Mouse (Mus musculus) forebrain, embryonic 14.5 days (tissue): ENCODE measurements around the gene Gm49388. TPM values are rescaled to one million over a fixed set of nuclear protein-coding genes. Genes with fewer than 3 reads are reported as not detected.
A peak's percentile ranks its signal among the peaks of the same experiment; 100 is the strongest.

Experiments used
- ATAC-seq: fragments of 200-750 bp; cut with Nextera tagmentation; 2 replicates; pipeline ENCODE4 v1.8.0; 2017; ENCODE audit warnings: mild to moderate bottlenecking, moderate library complexity
- DNase-seq: peaks from one replicate; pipeline ENCODE4 v3.0.0-alpha.2; 2015; ENCODE audit warnings: low spot score
- H3K27ac ChIP-seq: fragments of 300-500 bp; sonication (generic); 2 replicates; pipeline ENCODE4 v1.5.1; 2014; ENCODE audit warnings: low read depth, mild to moderate bottlenecking, control low read depth, low read length, moderate library complexity
- H3K27me3 ChIP-seq: fragments of 300-500 bp; sonication (generic); replicated peaks from 2 replicates; pipeline ENCODE4 v1.6.1; 2014; ENCODE audit warnings: low read length, control low read depth, mixed read lengths; ENCODE audit not compliant: control insufficient read depth, insufficient read depth
- H3K36me3 ChIP-seq: fragments of 300-500 bp; sonication (generic); 2 replicates; pipeline ENCODE4 v1.6.1; 2014; ENCODE audit warnings: low read length, control low read depth; ENCODE audit not compliant: control insufficient read depth, insufficient read depth
- H3K4me1 ChIP-seq: fragments of 300-500 bp; sonication (generic); 2 replicates; pipeline ENCODE4 v1.6.1; 2014; ENCODE audit warnings: antibody characterized with exemption, low read length, control low read depth; ENCODE audit not compliant: control insufficient read depth, insufficient read depth
- H3K4me2 ChIP-seq: fragments of 300-500 bp; sonication (generic); 2 replicates; pipeline ENCODE4 v1.6.1; 2014; ENCODE audit warnings: mild to moderate bottlenecking, control low read depth, low read length
- H3K4me3 ChIP-seq: fragments of 300-500 bp; sonication (generic); 2 replicates; pipeline ENCODE4 v1.5.1; 2014; ENCODE audit warnings: low read depth, low read length, control low read depth
- H3K9ac ChIP-seq: fragments of 300-500 bp; sonication (generic); 2 replicates; pipeline ENCODE4 v1.6.1; 2014; ENCODE audit warnings: mild to moderate bottlenecking, low read length, control low read depth, moderate library complexity
- H3K9me3 ChIP-seq: fragments of 300-500 bp; sonication (generic); replicated peaks from 2 replicates; pipeline ENCODE4 v1.6.1; 2016; ENCODE audit warnings: low read length, control low read depth, mixed read lengths; ENCODE audit not compliant: control insufficient read depth
- WGBS: fragments of 180-500 bp; shearing (Covaris S2); extraction: QIAGEN DNeasy Blood & Tissue Kit; methylation state at CpG from one replicate; pipeline ENCODE4 v1.1.7; 2014; 5-methylcytosine and 5-hydroxymethylcytosine counted together
- polyA plus RNA-seq: library from polyadenylated mRNA; unstranded; fragments of >200 nt; fragmentation: Nextera tagmentation; extraction: Ambion mirVana; gene quantifications from 2 replicates; pipeline ENCODE4 v1.2.1, GENCODE M21; 2014

Gene Gm49388
- polyA plus RNA-seq, 1 experiment from 2014 or later, result not detected

GRCm38 (mm10) chr7:127750131-127751127, 35.0 kb upstream of the Gm49388 start:
- Histone ChIP-seq H3K9me3 (no peaks in the 10 kb centered on the region), H3K9ac (no peak overlapping the region), H3K27ac (no peak overlapping the region), H3K27me3 (no peaks in the 10 kb centered on the region), H3K4me1 (peaks cover 6% of the 10 kb centered on the region; the same call in 1 of the 2 replicates), H3K4me2 (no peak overlapping the region), H3K36me3 (peaks cover 76% of the 10 kb centered on the region), H3K4me3 (no peak overlapping the region)
- ATAC-seq (no peak), DNase-seq (peak; percentile 42)
- 84% methylated on average over 19 of the region's 19 CpGs for WGBS

DNA sequence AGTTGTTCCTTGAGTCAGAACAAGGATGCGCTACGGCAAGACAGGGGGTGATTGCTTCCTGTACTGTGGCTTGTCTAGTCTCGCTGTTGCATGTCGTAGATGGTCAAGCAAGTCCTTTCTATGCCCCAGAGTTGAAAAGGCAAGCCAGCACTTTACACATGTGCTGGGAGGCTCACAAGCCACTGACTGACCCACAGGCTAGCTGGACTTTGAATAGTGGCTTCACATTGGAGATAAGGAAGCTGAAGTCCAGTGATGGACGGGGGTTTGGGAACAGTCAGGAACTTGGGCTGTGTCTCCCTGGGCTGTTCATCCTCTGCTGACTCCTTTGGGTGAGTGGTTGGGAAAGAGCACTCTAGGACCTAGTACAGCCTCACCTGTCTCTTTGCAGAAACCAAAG, 33.8 kb upstream of the Gm49388 start:
- Histone ChIP-seq H3K4me3 (no peak overlapping the region), H3K27me3 (no peaks in the 10 kb centered on the region), H3K9me3 (no peaks in the 10 kb centered on the region), H3K4me2 (no peak overlapping the region), H3K9ac (no peak overlapping the region), H3K36me3 (peaks cover 88% of the 10 kb centered on the region), H3K4me1 (peaks cover 6% of the 10 kb centered on the region; the same call in 1 of the 2 replicates), H3K27ac (no peak overlapping the region)
- WGBS, result 95% methylated on average over 5 of the region's 5 CpGs
- no peak for ATAC-seq
- DNase-seq, result no peak

- H3K4me3 ChIP-seq, result no peak overlapping the region
- peaks cover 6% of the 10 kb centered on the region; the same call in 1 of the 2 replicates for H3K4me1 ChIP-seq
- no peak overlapping the region for H3K27ac ChIP-seq
- no peak overlapping the region for H3K9ac ChIP-seq
- peaks cover 92% of the 10 kb centered on the region for H3K36me3 ChIP-seq
- 91% methylated on average over 27 of the region's 27 CpGs for WGBS
- ATAC-seq, result no peak
- H3K4me2 ChIP-seq, result no peak overlapping the region
- no peak for DNase-seq
- H3K9me3 ChIP-seq, result no peaks in the 10 kb centered on the region
- no peaks in the 10 kb centered on the region for H3K27me3 ChIP-seq
Observed at GRCm38 (mm10) chr7:127752069-127752468, 33.3 kb upstream of the Gm49388 start.

- Histone ChIP-seq H3K4me3 (no peak overlapping the region), H3K4me2 (no peak overlapping the region), H3K4me1 (no peaks in the 10 kb centered on the region), H3K27me3 (no peaks in the 10 kb centered on the region), H3K9ac (no peak overlapping the region), H3K36me3 (peaks cover 100% of the 10 kb centered on the region), H3K27ac (no peak overlapping the region), H3K9me3 (no peaks in the 10 kb centered on the region)
- WGBS, result 79% methylated on average over 5 of the region's 5 CpGs
- DNase-seq (no peak), ATAC-seq (no peak)
Observed at GRCm38 (mm10) chr7:127753158-127753557, 32.2 kb upstream of the Gm49388 start.

DNA sequence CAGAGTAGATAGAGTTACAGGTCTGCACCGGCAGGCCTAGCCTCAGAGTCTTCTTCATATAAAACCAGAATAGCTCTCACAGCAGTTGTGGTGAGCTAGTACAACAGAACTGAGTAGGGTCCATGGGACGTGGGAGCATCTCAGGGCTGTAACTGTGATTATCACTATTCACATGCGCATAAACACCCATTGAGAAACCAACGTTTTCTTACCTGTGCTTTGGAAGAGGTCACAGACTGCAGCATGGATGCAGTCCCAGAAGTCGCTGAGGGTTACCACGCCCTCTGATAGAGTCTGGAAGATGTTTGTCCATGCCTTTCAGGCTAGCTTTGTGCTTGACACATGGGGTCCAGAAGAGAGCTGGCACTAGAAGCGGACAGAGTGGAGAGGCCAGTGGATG, 31.7 kb upstream of the Gm49388 start:
- DNase-seq (no peak), ATAC-seq (no peak)
- no peaks in the 10 kb centered on the region for H3K27me3 ChIP-seq
- H3K4me1 ChIP-seq, result no peaks in the 10 kb centered on the region
- no peak overlapping the region for H3K4me3 ChIP-seq
- H3K27ac ChIP-seq, result no peak overlapping the region
- H3K4me2 ChIP-seq, result no peak overlapping the region
- no peak overlapping the region for H3K9ac ChIP-seq
- H3K9me3 ChIP-seq, result no peaks in the 10 kb centered on the region
- 91% methylated on average over 7 of the region's 7 CpGs for WGBS
- H3K36me3 ChIP-seq, result peaks cover 100% of the 10 kb centered on the region

DNA sequence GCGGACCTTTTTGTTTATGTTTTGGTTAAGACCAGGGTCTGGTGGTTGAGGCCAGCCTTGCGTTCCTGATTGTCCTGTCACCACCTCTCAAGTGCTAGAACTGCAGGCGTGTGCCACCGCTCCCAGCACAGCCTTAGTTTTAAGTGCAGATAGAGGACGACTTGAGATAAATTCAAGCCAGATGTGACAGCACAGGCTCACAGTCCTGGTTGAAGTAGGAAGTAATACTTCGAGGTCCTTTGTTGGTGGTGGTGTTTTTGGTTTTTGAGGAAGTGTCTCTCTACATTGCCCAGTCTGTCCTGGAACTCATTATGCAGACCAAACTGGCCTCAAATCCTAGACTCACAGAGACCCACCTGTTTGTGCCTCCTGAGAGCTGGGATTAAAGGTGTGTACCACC, 25.7 kb upstream of the Gm49388 start:
- no peaks in the 10 kb centered on the region for H3K9me3 ChIP-seq
- H3K27me3 ChIP-seq, result no peaks in the 10 kb centered on the region
- H3K27ac ChIP-seq, result no peak overlapping the region
- WGBS, result 83% methylated on average over 6 of the region's 6 CpGs
- H3K4me1 ChIP-seq, result no peaks in the 10 kb centered on the region
- no peak overlapping the region for H3K9ac ChIP-seq
- H3K4me2 ChIP-seq, result no peak overlapping the region
- no peak overlapping the region for H3K4me3 ChIP-seq
- DNase-seq (no peak), ATAC-seq (no peak)
- H3K36me3 ChIP-seq, result peaks cover 84% of the 10 kb centered on the region

- DNase-seq, result no peak
- H3K4me1 ChIP-seq, result no peaks in the 10 kb centered on the region
- WGBS, result 89% methylated on average over 3 of the region's 3 CpGs
- H3K4me3 ChIP-seq, result no peak overlapping the region
- no peak overlapping the region for H3K9ac ChIP-seq
- no peak overlapping the region for H3K4me2 ChIP-seq
- no peaks in the 10 kb centered on the region for H3K9me3 ChIP-seq
- H3K27me3 ChIP-seq, result no peaks in the 10 kb centered on the region
- ATAC-seq, result no peak
- no peak overlapping the region for H3K27ac ChIP-seq
- peaks cover 84% of the 10 kb centered on the region for H3K36me3 ChIP-seq
Observed at GRCm38 (mm10) chr7:127760478-127760877, 24.9 kb upstream of the Gm49388 start.

- Histone ChIP-seq H3K4me2 (no peak overlapping the region), H3K4me1 (no peaks in the 10 kb centered on the region), H3K4me3 (no peak overlapping the region), H3K9ac (no peak overlapping the region), H3K27ac (no peak overlapping the region), H3K27me3 (no peaks in the 10 kb centered on the region), H3K36me3 (peaks cover 84% of the 10 kb centered on the region), H3K9me3 (no peaks in the 10 kb centered on the region)
- WGBS, result 42% methylated on average over 7 of the region's 7 CpGs
- ATAC-seq (no peak), DNase-seq (peak; percentile 70)
Observed at GRCm38 (mm10) chr7:127761026-127761425, 24.4 kb upstream of the Gm49388 start.

- Histone ChIP-seq H3K4me1 (0 out of 2 replicates have a peak, but pooled peaks cover 1% of the 10 kb centered on the region), H3K4me3 (no peak overlapping the region), H3K36me3 (peaks cover 83% of the 10 kb centered on the region), H3K9me3 (no peaks in the 10 kb centered on the region), H3K27ac (no peak overlapping the region), H3K27me3 (no peaks in the 10 kb centered on the region), H3K4me2 (no peak overlapping the region), H3K9ac (no peak overlapping the region)
- WGBS, result 94% methylated on average over 4 of the region's 4 CpGs
- DNase-seq (no peak), ATAC-seq (no peak)
Observed at GRCm38 (mm10) chr7:127763642-127764041, 21.8 kb upstream of the Gm49388 start.
